Mouse (Mus musculus): ENCODE results near the gene Ypel2.
A peak's percentile ranks its signal among the peaks of the same experiment; 100 is the strongest.

The Ypel2 gene

GRCm38 (mm10) chr11:86958721-86959675 lies 34.5 kb downstream of the Ypel2 start:
- peak; percentile 44 for DNase-seq

DNA sequence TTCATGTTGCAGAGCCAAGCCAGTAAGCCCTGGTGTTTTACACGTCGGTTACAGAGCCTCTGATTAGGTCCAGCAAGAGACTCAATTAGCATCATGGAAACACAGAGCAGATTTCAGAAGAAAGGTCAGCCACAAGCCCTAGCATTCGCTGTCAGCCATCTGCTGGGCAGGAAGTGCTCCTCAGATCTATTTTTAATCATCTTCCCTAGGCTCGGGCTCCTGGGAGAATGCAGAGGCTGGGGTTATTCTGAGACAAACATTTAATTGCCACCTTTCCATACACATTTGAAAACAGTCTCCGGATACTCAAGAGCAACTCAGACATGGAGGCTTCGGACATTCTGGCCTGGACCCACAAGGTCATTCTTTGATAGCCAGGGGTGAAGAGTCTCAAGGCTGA lies 35.3 kb downstream of the Ypel2 start:
- DNase-seq = peak; percentile 43

DNA sequence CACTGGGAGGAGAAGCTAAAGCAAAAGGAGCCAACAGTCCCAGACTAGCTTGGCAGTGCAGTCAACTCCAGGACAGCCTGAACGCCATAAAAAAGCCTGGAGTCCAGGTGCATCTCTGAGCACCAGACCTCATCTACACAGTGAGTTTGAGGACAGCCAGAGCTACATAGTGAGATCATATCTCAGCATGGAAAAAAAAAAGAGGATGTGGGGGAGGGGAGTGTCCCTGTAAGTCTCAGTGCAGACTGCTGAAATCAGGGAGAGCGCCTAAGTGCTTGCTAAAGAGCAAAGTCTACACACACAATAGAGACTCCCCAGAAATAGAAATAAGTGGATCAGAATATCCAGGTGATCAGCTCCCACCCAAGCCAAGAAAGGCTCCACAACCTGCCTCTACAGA lies 37.1 kb downstream of the Ypel2 start:
- DNase-seq = no peak

- DNase-seq = no peak
Observed at GRCm38 (mm10) chr11:86954616-86955270, 38.8 kb downstream of the Ypel2 start.

DNA sequence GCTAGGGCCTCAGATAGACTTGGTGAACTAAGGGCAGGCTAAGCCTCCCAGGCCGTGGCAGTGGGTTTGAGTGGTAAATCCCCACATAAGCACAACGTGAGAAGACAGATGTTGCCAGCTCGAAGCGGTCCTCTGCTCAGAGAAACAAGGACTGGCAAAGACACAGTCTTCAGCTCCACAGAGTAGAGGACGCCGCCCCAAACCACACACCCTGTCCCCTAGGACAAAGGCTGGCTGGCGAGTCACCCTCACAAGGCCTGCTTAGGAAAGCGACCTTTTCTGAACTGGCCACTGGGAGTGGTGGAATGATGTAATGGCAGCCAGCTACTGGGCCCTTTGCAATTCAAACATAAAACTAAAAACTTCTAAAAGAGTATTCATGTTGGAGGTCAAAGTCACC lies 40.4 kb downstream of the Ypel2 start:
- no peak for DNase-seq

DNA sequence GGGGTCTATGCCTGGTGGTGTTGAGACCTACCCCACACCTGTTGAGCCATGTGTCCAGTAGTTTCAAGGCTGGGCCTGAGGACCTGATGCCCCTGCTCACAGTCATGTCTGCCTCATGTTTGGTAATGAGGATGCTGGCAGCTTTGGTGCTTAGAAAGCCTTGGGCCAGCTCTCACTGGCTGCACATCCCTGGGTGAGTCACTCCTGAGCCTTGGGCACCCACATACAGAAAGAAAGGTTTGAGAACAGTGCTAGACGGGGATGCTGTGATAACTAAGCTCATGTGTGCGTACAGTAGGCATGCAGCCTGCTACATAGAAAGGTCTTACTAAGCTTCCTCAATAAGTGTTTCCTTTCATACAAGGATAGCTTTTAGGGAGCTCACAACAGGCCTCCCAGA lies 40.8 kb downstream of the Ypel2 start:
- no peak for DNase-seq

DNA sequence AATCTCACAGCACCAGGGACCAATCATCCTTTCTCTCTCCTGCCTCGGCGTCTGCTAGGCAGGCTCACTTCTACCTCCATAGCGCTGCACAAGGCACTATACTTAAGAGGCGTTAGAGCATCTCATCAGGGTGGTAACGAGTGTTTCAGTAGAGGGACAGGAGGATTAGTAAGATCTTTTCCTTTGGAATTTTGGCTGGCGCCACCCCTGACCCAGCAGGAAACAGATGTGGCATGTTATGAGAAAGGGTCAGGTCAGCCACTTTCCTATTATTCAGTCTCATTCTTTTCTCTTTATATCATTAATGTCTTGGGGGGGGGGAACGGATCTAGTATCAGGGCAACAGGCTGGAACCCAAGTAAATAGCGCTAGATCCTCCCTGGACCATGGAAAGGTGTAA lies 41.8 kb downstream of the Ypel2 start:
- DNase-seq = no peak

DNA sequence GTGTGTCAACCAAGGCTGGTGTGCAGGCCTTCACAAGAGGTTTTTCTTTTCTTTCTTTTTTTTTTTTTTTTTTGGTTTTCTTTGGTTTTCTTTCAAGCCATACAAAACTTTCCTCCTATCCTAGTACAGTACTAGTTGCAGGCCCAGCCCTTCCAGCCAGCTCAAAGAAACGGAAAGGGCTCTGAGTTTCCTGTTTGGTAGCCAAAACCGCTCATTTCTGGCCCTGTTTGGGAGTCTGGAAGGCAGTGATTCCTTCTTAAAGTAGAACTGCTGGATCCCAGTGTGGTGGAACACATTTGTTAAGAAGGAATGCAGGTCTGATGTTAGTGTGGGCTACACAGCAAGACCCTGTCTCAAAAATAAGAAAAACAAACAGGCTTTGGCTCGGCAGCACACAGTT lies 43.0 kb downstream of the Ypel2 start:
- DNase-seq = no peak

GRCm38 (mm10) chr11:86949951-86950441 lies 43.5 kb downstream of the Ypel2 start:
- DNase-seq = peak; percentile 71

DNA sequence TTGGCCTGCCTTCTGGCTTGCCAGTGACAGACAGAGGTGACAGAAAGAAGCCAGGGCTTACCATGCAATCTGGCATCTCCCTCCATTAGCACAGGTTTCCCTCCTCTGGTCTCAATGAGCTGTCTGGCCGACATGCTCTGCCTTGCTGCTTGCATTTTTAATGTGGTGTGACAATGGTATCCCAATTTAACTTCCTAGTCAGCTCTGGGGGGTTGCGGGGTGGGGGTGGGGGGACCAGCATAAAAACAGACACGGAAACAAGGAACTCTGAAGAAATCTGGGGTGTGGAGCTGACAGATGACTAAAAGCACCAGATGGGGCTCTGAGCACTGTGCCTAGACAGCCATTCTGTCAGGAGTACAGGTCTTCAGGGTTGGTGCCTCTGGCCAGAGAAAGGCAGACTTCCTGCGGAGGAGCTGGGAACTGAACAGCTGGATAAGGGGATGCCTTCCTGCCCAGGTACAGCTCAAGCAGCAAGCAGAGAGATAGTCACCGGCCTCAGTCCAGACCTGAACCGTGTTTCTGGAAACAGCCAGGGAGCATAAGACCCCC lies 46.8 kb downstream of the Ypel2 start:
- no peak for DNase-seq

GRCm38 (mm10) chr11:86945933-86946332 lies 47.6 kb downstream of the Ypel2 start:
- DNase-seq = no peak

DNA sequence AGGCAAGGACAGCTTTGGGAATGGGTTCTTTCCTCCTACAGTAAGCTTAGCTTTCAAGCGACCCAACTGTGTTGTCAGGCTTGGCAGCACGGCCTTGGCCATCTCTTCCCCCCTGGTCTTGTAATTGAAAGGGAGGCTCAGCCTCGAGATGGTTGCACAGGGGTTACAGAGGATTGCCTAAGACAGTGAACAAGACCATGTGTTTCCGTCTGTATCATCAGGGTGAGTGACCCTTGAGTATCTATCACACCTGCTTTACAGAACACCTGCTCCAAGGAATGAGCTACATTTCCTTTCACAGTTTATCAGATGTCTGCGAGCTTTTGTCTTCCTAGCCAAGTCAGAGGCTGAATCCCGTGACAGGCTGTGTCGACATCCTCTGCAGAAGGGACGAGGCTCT lies 48.4 kb downstream of the Ypel2 start:
- DNase-seq = no peak

DNA sequence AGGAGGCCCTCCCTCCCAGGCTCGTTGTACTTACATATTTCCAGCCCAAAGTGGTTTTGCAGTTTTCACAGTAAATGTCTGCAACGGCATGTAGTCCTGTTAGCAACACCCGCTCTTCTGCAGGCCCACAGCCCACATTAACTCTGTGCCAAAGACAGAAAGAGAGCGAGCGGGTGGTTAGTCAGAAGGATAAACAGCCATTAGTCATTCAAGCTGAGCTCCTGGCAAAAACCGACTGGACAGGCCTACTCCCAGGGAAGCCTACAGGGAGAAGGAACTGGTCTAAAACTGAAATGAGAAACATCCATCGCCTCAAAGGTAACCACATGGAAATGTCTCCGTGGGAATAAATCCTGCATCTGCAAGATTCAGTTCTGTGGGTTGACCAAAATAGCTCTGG lies 49.0 kb downstream of the Ypel2 start:
- no peak for DNase-seq

- DNase-seq = no peak
Observed at GRCm38 (mm10) chr11:86941904-86942303, 51.6 kb downstream of the Ypel2 start.

DNA sequence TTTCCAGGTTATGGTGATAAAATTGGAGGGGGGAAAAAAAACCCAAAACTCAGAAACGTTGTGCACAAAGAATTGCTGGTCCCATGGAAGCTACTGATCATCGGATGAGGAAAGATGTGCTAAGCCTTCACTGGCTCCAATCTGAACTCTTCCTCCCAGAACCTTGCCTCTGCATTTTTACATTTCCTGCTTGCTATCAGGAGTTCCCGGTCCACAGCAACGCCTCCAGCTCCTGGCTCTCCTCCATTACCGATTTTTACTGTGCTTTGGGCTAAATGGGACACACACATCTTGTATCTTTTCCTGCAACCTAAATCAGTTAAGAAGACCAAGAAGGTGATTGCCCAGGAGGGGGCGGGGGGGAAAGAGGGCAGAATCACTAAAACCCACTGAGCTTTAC lies 54.0 kb downstream of the Ypel2 start:
- no peak for DNase-seq

DNA sequence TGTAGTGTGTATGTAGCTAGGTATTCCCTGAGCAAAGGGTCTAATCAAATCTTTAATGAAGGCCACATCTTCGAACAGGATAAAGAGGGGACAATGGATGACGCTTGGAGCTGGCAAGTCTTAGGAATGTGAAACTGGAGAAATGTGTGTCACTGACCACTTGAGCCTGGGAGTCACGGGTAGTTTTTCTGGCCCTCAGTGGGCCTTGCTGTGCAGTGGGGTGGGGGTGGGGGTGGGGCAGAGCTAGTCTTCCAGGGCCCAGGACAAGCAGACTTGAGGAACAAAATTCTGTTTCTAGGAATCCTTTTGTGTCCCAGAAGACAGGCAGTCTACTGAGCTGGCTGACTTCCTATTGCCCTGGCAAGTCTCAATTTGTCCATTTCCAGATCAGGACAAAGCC lies 55.0 kb downstream of the Ypel2 start:
- no peak for DNase-seq

GRCm38 (mm10) chr11:86938108-86938507 lies 55.4 kb downstream of the Ypel2 start:
- no peak for DNase-seq

- DNase-seq = no peak
Observed at GRCm38 (mm10) chr11:86936938-86937337, 56.6 kb downstream of the Ypel2 start.

DNA sequence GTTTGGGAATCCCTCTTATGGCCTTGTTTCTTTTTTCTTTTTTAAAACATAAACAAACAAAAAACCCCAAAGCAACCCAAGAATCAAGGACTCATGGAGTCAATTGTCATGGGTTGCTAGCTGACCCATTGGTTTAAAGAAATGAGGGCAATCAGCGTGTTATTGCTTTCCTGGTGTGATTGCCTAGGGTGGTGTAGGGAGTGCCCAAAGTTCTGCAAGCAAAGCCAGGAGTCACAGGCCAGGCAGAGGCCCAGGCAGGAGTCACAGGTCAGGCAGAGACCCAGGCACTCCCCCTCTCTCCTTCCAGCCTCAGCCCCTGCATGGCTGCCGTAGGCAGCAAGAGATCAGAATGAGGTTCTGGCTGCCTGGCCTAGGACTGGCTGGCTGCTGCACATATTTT lies 58.6 kb downstream of the Ypel2 start:
- no peak for DNase-seq

- DNase-seq = no peak
Observed at GRCm38 (mm10) chr11:86932201-86932600, 61.3 kb downstream of the Ypel2 start.

DNA sequence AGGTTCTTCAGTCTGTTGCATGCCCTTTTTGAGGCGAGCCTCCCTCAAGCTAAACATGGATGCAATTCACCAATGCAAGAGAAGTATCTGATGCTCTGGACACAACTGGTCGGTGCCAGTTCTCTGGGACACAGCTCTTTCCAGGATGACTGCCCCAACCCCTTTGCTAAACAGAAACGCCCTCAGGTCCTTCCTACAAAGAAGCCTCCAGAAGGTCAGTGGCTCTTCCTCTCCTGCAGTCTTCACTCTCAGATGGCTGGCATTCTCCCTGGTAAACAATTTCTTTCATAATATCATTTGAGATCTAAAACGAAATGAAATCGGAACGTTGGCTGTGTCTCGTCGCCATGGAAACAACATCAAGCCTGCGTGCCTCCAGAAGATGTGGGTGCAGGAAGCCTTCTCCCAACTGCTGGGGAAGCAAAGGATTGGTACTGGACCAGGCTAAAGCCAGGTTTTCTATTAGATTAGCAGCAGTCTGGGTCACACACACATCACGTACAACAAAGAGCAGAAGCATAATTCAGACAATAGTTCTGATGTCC lies 62.8 kb downstream of the Ypel2 start:
- no peak for DNase-seq

DNA sequence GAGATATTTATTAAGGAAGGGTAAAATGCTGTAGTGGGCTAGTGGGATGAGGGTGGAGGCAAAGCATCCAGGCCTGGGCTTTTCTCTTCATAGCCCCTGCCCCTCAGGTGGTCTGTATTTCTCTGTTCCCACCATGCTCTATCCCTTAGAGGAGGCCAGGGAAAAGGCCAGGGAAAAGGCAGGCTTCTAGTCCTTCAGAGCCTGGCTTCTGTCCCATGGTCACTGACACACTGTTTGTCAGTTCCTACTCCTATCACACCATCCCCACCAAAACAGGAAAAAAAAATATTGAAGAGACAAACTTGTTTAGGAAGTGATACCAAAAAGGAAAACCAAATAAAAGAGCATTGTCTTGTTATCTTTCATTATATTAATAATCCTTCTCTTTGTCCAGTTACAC lies 63.5 kb downstream of the Ypel2 start:
- no peak for DNase-seq

- DNase-seq = no peak
Observed at GRCm38 (mm10) chr11:86929531-86929930, 64.0 kb downstream of the Ypel2 start.
